Mouse (Mus musculus) liver, embryonic 15.5 days (tissue): ENCODE data around the gene Calhm4. TPM values are rescaled to one million over a fixed set of nuclear protein-coding genes. Genes with fewer than 3 reads are reported as not detected.
"Not testable (repeated sequence)": the region's sequence is repeated elsewhere in the genome, so short reads cannot be mapped to it uniquely, and the experiment has no call there.

Experiments
- ATAC-seq: fragments of 200-750 bp; cut with Nextera tagmentation; 2 replicates; pipeline ENCODE4 v1.8.0; 2017; ENCODE audit warnings: moderate number of reproducible peaks, mild to moderate bottlenecking, moderate library complexity; ENCODE audit not compliant: insufficient read depth
- H3K27ac ChIP-seq: fragments of 300-500 bp; sonication (generic); replicated peaks from 2 replicates; pipeline ENCODE4 v1.5.1; 2015; ENCODE audit warnings: mild to moderate bottlenecking, inconsistent platforms
- H3K27me3 ChIP-seq: fragments of 300-500 bp; sonication (generic); 2 replicates; pipeline ENCODE4 v1.6.1; 2015; ENCODE audit warnings: mild to moderate bottlenecking, inconsistent platforms
- H3K36me3 ChIP-seq: fragments of 300-500 bp; sonication (generic); replicated peaks from 2 replicates; pipeline ENCODE4 v1.6.1; 2015; ENCODE audit warnings: moderate library complexity, mild to moderate bottlenecking, inconsistent platforms
- H3K4me1 ChIP-seq: fragments of 300-500 bp; sonication (generic); replicated peaks from 2 replicates; pipeline ENCODE4 v1.6.1; 2015; ENCODE audit warnings: inconsistent platforms
- H3K4me2 ChIP-seq: fragments of 300-500 bp; sonication (generic); 2 replicates; pipeline ENCODE4 v1.6.1; 2015; ENCODE audit warnings: moderate library complexity, mild to moderate bottlenecking, inconsistent platforms
- H3K4me3 ChIP-seq: fragments of 300-500 bp; sonication (generic); replicated peaks from 2 replicates; pipeline ENCODE4 v1.5.1; 2015; ENCODE audit warnings: mild to moderate bottlenecking, inconsistent platforms
- H3K9ac ChIP-seq: fragments of 300-500 bp; sonication (generic); 2 replicates; pipeline ENCODE4 v1.6.1; 2015; ENCODE audit warnings: moderate library complexity, mild to moderate bottlenecking, inconsistent platforms
- H3K9me3 ChIP-seq: fragments of 300-500 bp; sonication (generic); replicated peaks from 2 replicates; pipeline ENCODE4 v1.6.1; 2016; ENCODE audit warnings: inconsistent platforms
- WGBS: fragments of 180-500 bp; shearing (Covaris S2); methylation state at CpG from one replicate; pipeline ENCODE4 v1.1.7; 2015; ENCODE audit warnings: mixed read lengths; ENCODE audit not compliant: insufficient replicate concordance; 5-methylcytosine and 5-hydroxymethylcytosine counted together
- polyA plus RNA-seq: library from polyadenylated mRNA; unstranded; fragments of >200 nt; fragmentation: Nextera tagmentation; extraction: Ambion mirVana; gene quantifications from 2 replicates; pipeline ENCODE4 v1.2.1, GENCODE M21; 2015

The Calhm4 gene
- polyA plus RNA-seq, 1 experiment from 2014 or later = not detected

GRCm38 (mm10) chr10:34037401-34037800 is 6.7 kb downstream of the Calhm4 start, which contains the start of gene Trappc3l:
Gene Trappc3l, plus strand, starts transcription at chr10:34037597.
- no peak within 1 kb of the TSS for H3K4me3 ChIP-seq
- no peak for ATAC-seq
- H3K27ac ChIP-seq = no peak within 1 kb of the TSS
- peaks cover 4% of the 10 kb centered on the region; the same call in 1 of the 2 replicates for H3K4me1 ChIP-seq
- no peak within 1 kb of the TSS for H3K4me2 ChIP-seq
- H3K9me3 ChIP-seq = no peaks in the 10 kb centered on the region
- no peaks in the 10 kb centered on the region for H3K27me3 ChIP-seq
- H3K9ac ChIP-seq = no peak within 1 kb of the TSS
- WGBS = 67% methylated on average over 3 of the region's 3 CpGs
- H3K36me3 ChIP-seq = no peaks in the 10 kb centered on the region

DNA sequence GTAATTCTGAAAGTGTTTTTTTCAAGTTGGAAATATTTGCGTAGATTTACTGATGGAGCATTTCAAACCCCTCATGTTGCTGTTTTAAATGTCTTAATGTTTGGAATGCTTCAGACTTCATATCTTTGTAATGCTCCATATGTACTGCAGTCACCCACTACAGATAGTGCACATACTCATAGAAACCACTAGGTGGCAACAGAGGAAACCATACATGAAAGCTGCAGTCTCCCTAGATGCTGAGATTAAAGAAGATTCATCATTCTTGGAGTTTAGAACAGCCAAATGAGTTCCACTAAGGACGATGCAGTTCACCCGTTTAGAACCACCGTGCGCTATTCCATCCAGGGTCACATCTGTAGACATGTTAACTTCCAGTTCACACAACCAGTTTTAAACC is 7.5 kb downstream of the Calhm4 start:
- Histone ChIP-seq H3K27ac (no peak overlapping the region), H3K4me1 (peaks cover 4% of the 10 kb centered on the region; the same call in 1 of the 2 replicates), H3K4me3 (no peak overlapping the region), H3K36me3 (no peaks in the 10 kb centered on the region), H3K9me3 (no peaks in the 10 kb centered on the region), H3K4me2 (no peak overlapping the region), H3K9ac (no peak overlapping the region), H3K27me3 (no peaks in the 10 kb centered on the region)
- no peak for ATAC-seq
- WGBS = 15% methylated on average over 5 of the region's 5 CpGs

- WGBS = 15% methylated on average over 22 of the region's 22 CpGs
- H3K36me3 ChIP-seq = no peaks in the 10 kb centered on the region
- H3K4me2 ChIP-seq = peak overlapping the region; percentile 44
- no peak overlapping the region for H3K27ac ChIP-seq
- H3K4me3 ChIP-seq = no peak overlapping the region
- peak; percentile 40; the same call in 1 of the 2 replicates for ATAC-seq
- H3K9me3 ChIP-seq = no peaks in the 10 kb centered on the region
- H3K9ac ChIP-seq = no peak overlapping the region
- peaks cover 4% of the 10 kb centered on the region; the same call in 1 of the 2 replicates for H3K4me1 ChIP-seq
- H3K27me3 ChIP-seq = no peaks in the 10 kb centered on the region
Measured at GRCm38 (mm10) chr10:34033630-34034305, 10.3 kb downstream of the Calhm4 start.

GRCm38 (mm10) chr10:34030322-34030721 is 13.8 kb downstream of the Calhm4 start:
- WGBS = 23% methylated on average over 5 of the region's 5 CpGs
- Histone ChIP-seq H3K27me3 (no peaks in the 10 kb centered on the region), H3K4me1 (peaks cover 4% of the 10 kb centered on the region; the same call in 1 of the 2 replicates), H3K9ac (no peak overlapping the region), H3K4me2 (no peak overlapping the region), H3K36me3 (no peaks in the 10 kb centered on the region), H3K27ac (no peak overlapping the region), H3K9me3 (no peaks in the 10 kb centered on the region), H3K4me3 (no peak overlapping the region)
- no peak for ATAC-seq

- no peaks in the 10 kb centered on the region for H3K36me3 ChIP-seq
- H3K9me3 ChIP-seq = no peaks in the 10 kb centered on the region
- no peaks in the 10 kb centered on the region for H3K27me3 ChIP-seq
- WGBS = under 1% methylated on average over 82 of the region's 82 CpGs
- H3K4me2 ChIP-seq = peak within 1 kb of the TSS; percentile 87
- peak within 1 kb of the TSS; percentile 83 for H3K4me3 ChIP-seq
- H3K9ac ChIP-seq = peak within 1 kb of the TSS; percentile 76
- peaks cover 40% of the 10 kb centered on the region for H3K4me1 ChIP-seq
- peak within 1 kb of the TSS; percentile 88 for H3K27ac ChIP-seq
- ATAC-seq = peak; percentile 99
Measured at GRCm38 (mm10) chr10:34019302-34020075, 24.6 kb downstream of the Calhm4 start, which contains the start of gene Rwdd1. Gene Rwdd1, minus strand, starts transcription at chr10:34019624.

- H3K9ac ChIP-seq = peak overlapping the region; percentile 76
- H3K4me1 ChIP-seq = peaks cover 40% of the 10 kb centered on the region
- H3K9me3 ChIP-seq = no peaks in the 10 kb centered on the region
- H3K4me3 ChIP-seq = peak overlapping the region; percentile 83
- no peaks in the 10 kb centered on the region for H3K27me3 ChIP-seq
- no peak for ATAC-seq
- WGBS = 1% methylated on average over 21 of the region's 21 CpGs
- peak overlapping the region; percentile 88 for H3K27ac ChIP-seq
- peak overlapping the region; percentile 87 for H3K4me2 ChIP-seq
- H3K36me3 ChIP-seq = no peaks in the 10 kb centered on the region
Measured at GRCm38 (mm10) chr10:34018746-34019301, 25.3 kb downstream of the Calhm4 start.

DNA sequence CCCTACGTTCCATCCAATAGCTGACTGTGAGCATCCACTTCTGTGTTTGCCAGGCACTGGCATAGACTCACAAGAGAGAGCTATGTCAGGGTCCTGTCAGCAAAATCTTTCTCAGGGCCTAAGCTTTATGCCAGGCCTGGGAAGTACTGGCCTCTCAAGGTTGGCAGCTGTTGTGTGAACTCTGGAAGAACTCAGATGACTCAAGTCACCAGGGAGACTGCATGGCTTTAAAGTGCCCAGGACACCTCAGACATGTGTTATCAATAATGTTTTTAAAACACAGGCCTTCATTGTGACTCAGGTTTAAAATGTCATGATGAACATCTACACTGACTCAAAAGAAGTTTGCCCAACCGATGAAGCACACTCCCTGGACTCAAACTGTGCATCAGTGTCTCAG is 30.9 kb downstream of the Calhm4 start:
- H3K9me3 ChIP-seq = no peaks in the 10 kb centered on the region
- H3K36me3 ChIP-seq = peaks cover 11% of the 10 kb centered on the region; the same call in 1 of the 2 replicates
- WGBS = 73% methylated on average over 2 of the region's 2 CpGs
- H3K27ac ChIP-seq = no peak overlapping the region
- ATAC-seq = no peak
- no peak overlapping the region for H3K4me3 ChIP-seq
- peaks cover 24% of the 10 kb centered on the region for H3K4me1 ChIP-seq
- no peak overlapping the region for H3K4me2 ChIP-seq
- no peak overlapping the region for H3K9ac ChIP-seq
- H3K27me3 ChIP-seq = no peaks in the 10 kb centered on the region

GRCm38 (mm10) chr10:34012581-34012980 is 31.5 kb downstream of the Calhm4 start:
- Histone ChIP-seq H3K4me3 (no peak overlapping the region), H3K4me2 (no peak overlapping the region), H3K9ac (no peak overlapping the region), H3K27ac (no peak overlapping the region), H3K27me3 (no peaks in the 10 kb centered on the region), H3K4me1 (peaks cover 18% of the 10 kb centered on the region), H3K36me3 (peaks cover 17% of the 10 kb centered on the region), H3K9me3 (no peaks in the 10 kb centered on the region)
- WGBS = 82% methylated on average over 4 of the region's 4 CpGs
- no peak for ATAC-seq

GRCm38 (mm10) chr10:33998397-33998796 is 45.7 kb downstream of the Calhm4 start:
- H3K27ac ChIP-seq = no peak overlapping the region
- H3K4me3 ChIP-seq = no peak overlapping the region
- H3K4me1 ChIP-seq = peaks cover 6% of the 10 kb centered on the region; the same call in 1 of the 2 replicates
- 0 out of 2 replicates have a peak, but pooled peaks have one; percentile 28 for ATAC-seq
- H3K36me3 ChIP-seq = peaks cover 32% of the 10 kb centered on the region
- no peaks in the 10 kb centered on the region for H3K9me3 ChIP-seq
- H3K9ac ChIP-seq = no peak overlapping the region
- H3K27me3 ChIP-seq = no peaks in the 10 kb centered on the region
- H3K4me2 ChIP-seq = no peak overlapping the region

DNA sequence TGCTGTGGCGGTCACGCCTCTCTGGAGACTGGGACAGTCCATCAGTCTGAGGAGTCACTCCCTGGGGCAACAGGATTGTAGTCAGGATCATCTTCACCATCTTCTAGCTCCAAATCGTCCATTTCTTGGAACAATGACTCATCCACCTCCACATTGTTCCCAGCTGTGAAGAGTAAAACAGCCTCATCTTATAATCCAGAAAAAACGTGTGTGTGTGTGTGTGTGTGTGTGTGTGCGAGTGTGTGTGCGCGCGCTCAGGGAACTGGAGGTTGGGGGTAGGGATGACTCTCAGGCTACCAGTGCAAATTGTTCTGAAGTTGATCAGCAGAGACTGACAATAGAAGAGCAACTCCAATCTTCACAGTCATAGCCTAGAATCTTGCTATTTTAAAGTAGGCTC is 47.4 kb downstream of the Calhm4 start:
- H3K9me3 ChIP-seq, H3K4me2 ChIP-seq, H3K9ac ChIP-seq, H3K4me1 ChIP-seq, H3K27ac ChIP-seq, ATAC-seq, H3K4me3 ChIP-seq, H3K27me3 ChIP-seq: not testable (repeated sequence)
- 79% methylated on average over 6 of the region's 8 CpGs for WGBS
- peaks cover 39% of the 10 kb centered on the region for H3K36me3 ChIP-seq
